Mouse (Mus musculus) heart, postnatal 10 days (tissue): ENCODE measurements around the gene Fggy. TPM values are rescaled to one million over a fixed set of nuclear protein-coding genes. Genes with fewer than 3 reads are reported as not detected.

Experiments used
- DNase-seq, 2 experiments: peaks; one replicate each; pipeline ENCODE4 v3.0.0; 2021
- intact Hi-C: fragments of 180-260 bp; cut with DNase I; formaldehyde crosslinking; loops from one replicate; pipeline ENCODE4 v1.15.1; 2025
- total RNA-seq, 2 experiments: library from RNA; stranded (reverse); gene quantifications; 2 replicates each; pipeline ENCODE4 v1.2.3; 2021

The Fggy gene
- total RNA-seq, 2 experiments from 2014 or later, result 5.7 to 7.5 TPM

GRCm38 (mm10) chr4:95712802-95713201, 155.5 kb downstream of the Fggy start:
- DNase-seq, result no peak
- intact Hi-C loops, result no loop called here

- intact Hi-C loops, result no loop called here
- DNase-seq, result no peak
These were observed 156.0 kb downstream of the Fggy start for GRCm38 (mm10) chr4:95713271-95713670.

- DNase-seq, result no peak
- intact Hi-C loops, result no loop called here
These were observed 158.8 kb downstream of the Fggy start for GRCm38 (mm10) chr4:95716137-95716536.

DNA sequence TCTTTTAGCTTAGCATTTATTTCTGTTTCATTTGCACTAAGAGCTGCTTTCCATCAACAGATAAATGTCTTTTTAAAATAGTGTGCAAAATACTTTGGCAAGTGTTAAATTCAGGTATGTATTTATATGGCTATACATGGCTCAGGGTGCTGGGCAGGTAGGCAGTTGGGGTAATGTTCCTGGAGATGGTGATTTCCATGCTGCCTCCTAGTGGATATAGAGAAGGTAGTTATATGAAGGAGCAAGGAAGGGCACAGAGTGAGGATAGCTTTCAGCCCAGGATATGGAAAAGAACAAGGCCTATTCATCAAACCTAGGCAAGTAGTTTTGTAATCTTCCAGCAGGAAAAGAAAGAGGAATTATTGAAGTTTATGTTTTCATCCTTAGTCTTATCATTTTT, 166.3 kb downstream of the Fggy start:
- intact Hi-C loops, result loop anchor here (2.0 to 5.0 kb wide), 3 partner anchors 431 to 716 kb away; partner anchors contain the start of gene Jun
- DNase-seq, result no peak

GRCm38 (mm10) chr4:95726361-95726760, 169.1 kb downstream of the Fggy start:
- intact Hi-C loops, result no loop called here

GRCm38 (mm10) chr4:95729142-95729826, 172.0 kb downstream of the Fggy start:
- no peak for DNase-seq
- intact Hi-C loops, result no loop called here

More at GRCm38 (mm10) chr4:95726361-95726760, 169.1 kb downstream of the Fggy start:
- DNase-seq, result no peak

GRCm38 (mm10) chr4:95731110-95731509, 173.8 kb downstream of the Fggy start:
- no peak for DNase-seq
- intact Hi-C loops, result loop anchor here (5.0 kb wide), 1 partner anchor 249 kb away; no protein-coding TSS in a partner anchor

- intact Hi-C loops, result loop anchor here (5.0 kb wide), 1 partner anchor 251 kb away; no protein-coding TSS in a partner anchor
- peak in 1 of 2 experiments; percentile 38 for DNase-seq
These were observed 176.3 kb downstream of the Fggy start for GRCm38 (mm10) chr4:95733397-95734249.

DNA sequence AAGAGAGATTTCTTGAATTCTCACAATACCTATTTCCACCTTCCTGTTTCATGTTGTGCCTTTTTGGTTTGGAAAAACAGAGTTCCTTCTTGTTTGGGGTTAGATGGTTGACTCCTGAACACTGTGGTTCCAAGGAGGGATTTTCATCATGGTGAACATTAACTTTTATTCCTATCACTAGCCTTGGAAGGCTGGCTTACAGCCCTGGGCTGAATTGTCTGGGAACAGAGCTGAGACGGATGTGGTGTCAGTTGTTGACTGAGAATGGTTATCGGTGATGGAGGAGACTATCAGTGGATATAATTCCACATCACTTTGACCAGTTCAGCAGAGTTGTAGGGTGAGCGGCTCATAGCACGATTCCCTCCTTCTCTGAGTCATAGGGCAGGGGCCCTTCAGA, 178.7 kb downstream of the Fggy start:
- DNase-seq, result no peak
- intact Hi-C loops, result no loop called here

GRCm38 (mm10) chr4:95736674-95737073, 179.4 kb downstream of the Fggy start:
- intact Hi-C loops, result no loop called here
- DNase-seq, result no peak

DNA sequence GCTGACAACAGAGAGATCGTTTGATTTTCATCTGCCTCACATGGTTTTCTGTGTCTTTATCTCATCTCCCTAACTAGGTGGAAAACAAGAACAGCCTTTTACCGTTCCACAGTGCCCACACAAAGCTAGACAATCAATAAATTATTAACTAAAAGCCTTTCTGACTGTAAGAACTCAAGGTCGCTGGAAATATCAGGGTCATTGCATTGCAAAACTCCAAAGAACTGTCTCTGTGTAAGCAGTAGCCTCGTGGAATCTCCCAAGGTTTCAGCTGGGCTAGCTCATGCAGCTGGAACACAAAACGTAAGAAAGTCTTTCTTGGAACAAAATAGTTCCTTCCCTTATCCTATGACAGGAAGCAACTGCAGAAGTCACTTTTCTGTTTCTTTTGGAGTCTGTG, 180.9 kb downstream of the Fggy start:
- DNase-seq, result peak in 1 of 2 experiments; percentile 26
- intact Hi-C loops, result no loop called here

DNA sequence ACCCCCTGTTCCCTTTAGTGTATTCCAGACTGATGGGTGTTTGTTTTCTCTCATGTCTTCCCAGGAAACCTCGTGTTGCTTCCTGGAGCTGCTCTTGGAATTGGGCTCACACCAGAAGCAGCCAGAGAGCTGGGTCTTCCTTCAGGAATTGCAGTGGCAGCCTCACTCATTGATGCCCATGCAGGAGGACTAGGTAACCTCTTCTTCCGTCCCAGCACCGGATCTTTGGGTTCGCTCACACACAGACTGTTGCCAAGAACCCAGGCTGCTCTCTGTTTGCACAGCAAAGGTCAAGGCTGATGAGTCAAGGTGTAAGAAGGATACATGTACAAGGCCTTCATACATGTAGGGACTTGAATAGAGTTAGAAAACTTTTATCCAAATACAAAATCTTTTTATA, 181.4 kb downstream of the Fggy start:
- peak in 1 of 2 experiments; percentile 12 for DNase-seq
- intact Hi-C loops, result no loop called here

GRCm38 (mm10) chr4:95741115-95741734, 183.9 kb downstream of the Fggy start:
- DNase-seq, result no peak

GRCm38 (mm10) chr4:95742986-95743385, 185.7 kb downstream of the Fggy start:
- intact Hi-C loops, result loop anchor here (5.0 kb wide), 2 partner anchors 119 to 691 kb away; partner anchors contain the start of gene Jun
- peak in 1 of 2 experiments; percentile 53 for DNase-seq

More at GRCm38 (mm10) chr4:95741115-95741734, 183.9 kb downstream of the Fggy start:
- intact Hi-C loops, result loop anchor here (5.0 kb wide), 2 partner anchors 121 to 689 kb away; partner anchors contain the start of gene Jun

GRCm38 (mm10) chr4:95746954-95747353, 189.6 kb downstream of the Fggy start:
- intact Hi-C loops, result no loop called here
- no peak for DNase-seq

- intact Hi-C loops, result no loop called here
- no peak for DNase-seq
These were observed 190.3 kb downstream of the Fggy start for GRCm38 (mm10) chr4:95747415-95748202.

DNA sequence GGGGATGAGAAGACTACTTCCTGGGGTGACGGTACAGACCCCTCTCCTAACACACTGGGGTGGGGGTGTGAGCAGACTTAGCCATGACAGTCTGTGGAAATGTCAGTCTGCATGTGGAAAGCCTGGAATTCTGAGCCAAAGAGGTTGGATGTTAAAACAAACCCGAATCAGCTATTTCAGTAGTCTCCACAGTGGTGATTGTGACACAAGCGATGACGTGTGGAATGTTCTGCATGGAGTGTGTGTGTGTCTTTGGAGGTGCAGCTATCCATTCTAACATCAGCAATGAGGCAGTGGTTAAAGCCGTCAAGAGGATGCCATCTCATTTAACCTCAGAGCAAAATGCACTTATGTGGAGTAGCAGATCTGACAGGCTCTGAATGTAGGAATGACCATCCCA, 192.9 kb downstream of the Fggy start:
- intact Hi-C loops, result no loop called here
- no peak for DNase-seq

DNA sequence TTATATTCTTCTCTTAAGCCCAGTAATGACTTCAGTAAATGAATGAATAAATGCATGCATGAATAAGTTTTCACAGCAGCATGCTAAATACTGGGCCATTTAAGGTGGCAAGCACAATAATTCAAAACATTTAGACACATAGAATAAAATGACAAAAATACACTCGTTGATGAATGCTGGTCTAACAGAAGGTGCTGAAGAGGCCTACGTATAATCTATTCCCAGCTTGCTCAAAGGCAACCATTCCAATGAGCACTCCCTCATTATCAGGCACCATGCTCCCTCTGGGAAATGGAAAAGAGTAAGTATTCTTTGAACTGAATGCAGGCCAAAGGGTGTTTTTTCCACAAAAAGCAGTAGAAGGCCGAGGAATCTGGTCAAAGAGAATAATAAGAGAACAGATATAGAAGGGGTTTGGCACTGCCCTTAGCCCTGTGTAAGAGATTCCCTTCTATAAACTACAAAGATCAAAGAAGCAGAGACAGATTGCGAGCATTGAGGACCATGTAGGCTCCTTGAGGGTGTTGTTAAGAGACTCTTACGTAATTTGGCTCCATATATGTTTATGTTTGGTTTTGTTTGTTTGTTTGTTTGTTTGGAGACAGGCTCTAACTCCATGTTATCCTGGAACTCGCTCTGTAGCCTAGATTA, 195.4 kb downstream of the Fggy start:
- intact Hi-C loops, result no loop called here

GRCm38 (mm10) chr4:95759027-95759731, 201.9 kb downstream of the Fggy start:
- DNase-seq, result no peak
- intact Hi-C loops, result no loop called here

More for the DNA sequence above, 195.4 kb downstream of the Fggy start:
- no peak for DNase-seq
